Mouse (Mus musculus): ENCODE data around the gene Tagln2.

DNA sequence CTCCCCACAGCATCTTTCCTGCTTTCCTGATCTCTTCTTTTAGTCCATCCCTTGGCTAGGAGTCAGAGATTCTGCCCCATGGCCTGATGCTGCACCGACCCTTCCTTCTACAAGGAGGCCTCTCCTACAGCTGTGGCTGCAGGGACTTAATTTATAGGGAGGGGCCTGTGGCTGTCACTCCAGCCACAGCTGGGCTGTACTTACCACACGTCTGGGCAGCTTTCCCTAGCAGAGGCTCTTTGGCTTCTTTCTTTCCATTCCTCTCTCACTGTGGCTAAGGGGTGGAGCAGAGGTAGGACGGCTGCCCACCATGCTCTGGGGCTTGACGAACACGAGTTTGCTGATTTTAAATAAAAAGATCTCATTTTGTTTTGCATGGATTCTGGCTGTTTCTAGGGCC lies 7.2 kb downstream of the Tagln2 start:
- TF ChIP-seq CTCF (IDR thresholded peaks at IDR 0.05; ENCODE audit: control insufficient read depth, insufficient read depth, insufficient read length) = no peak
- no peak for TF ChIP-seq MYOD1 (IDR thresholded peaks at IDR 0.05; ENCODE audit: control insufficient read depth, insufficient read length, low read depth)
- TF ChIP-seq FOSL1 (IDR thresholded peaks at IDR 0.05; ENCODE audit: insufficient read depth, low read length, poor library complexity, severe bottlenecking) = no peak
- no peak for TF ChIP-seq USF1 (IDR thresholded peaks at IDR 0.05; ENCODE audit: low read depth)
- no peak for TF ChIP-seq CEBPB (IDR thresholded peaks at IDR 0.05; ENCODE audit: low read depth)
